Mouse (Mus musculus) left cerebral cortex, postnatal 10 days (tissue): Measurements from ENCODE around the gene Isoc2a. TPM values are rescaled to one million over a fixed set of nuclear protein-coding genes. Genes with fewer than 3 reads are reported as not detected.

Experiments used
- DNase-seq, 2 experiments: peaks; one replicate each; pipeline ENCODE4 v3.0.0; 2021 to 2022; ENCODE audit warnings: low spot score in 2 of 2, mixed read lengths in 1 of 2; ENCODE audit errors: extremely low spot score in 1 of 2
- intact Hi-C: fragments of 180-260 bp; cut with DNase I; formaldehyde crosslinking; loops from one replicate; pipeline ENCODE4 v1.15.1; 2025
- total RNA-seq, 2 experiments: library from RNA; stranded (reverse); gene quantifications; 2 replicates each; pipeline ENCODE4 v1.2.3; 2021

The Isoc2a gene
- total RNA-seq, 2 experiments from 2014 or later, result 6.4 to 6.8 TPM

DNA sequence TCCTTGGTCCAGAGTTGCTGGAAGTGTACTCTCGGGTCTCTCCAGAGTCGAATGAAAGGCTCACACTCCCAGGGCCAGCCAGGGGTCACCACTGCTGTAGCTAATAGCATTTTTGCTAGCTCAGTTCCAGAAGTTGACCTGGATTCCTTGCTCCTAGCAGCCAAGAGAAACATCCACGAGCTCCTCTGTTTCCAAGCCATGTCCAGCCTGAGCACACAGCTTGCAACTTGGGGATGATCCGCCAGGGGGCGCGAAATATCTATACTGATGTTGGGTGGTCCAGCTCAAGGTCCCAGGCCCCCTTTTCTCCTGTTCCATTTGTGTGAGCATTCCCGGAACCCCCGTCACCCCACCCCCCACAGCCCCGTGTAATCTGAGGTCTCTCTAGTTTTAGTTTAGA lies 34.6 kb downstream of the Isoc2a start:
- DNase-seq, result peak in 1 of 2 experiments; percentile 83
- intact Hi-C loops, result no loop called here

DNA sequence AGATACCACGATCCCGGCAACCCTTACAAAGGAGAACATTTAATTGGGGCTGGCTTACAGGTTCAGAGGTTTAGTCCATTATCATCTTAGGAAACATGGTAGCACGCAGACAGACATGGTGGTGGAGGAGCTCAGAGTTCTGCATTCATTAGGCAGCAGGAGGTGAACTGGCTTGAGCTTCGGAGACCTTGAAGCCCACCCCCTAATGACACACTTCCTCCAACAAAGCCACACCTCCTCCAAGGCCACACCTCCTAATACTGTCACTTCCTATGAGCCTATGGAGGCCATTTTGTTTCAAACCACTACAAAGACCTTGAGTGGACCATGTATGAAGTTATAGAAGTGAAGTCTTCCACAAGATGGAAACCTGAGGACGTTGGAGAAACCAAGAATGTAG lies 35.3 kb downstream of the Isoc2a start:
- DNase-seq, result no peak
- intact Hi-C loops, result no loop called here

DNA sequence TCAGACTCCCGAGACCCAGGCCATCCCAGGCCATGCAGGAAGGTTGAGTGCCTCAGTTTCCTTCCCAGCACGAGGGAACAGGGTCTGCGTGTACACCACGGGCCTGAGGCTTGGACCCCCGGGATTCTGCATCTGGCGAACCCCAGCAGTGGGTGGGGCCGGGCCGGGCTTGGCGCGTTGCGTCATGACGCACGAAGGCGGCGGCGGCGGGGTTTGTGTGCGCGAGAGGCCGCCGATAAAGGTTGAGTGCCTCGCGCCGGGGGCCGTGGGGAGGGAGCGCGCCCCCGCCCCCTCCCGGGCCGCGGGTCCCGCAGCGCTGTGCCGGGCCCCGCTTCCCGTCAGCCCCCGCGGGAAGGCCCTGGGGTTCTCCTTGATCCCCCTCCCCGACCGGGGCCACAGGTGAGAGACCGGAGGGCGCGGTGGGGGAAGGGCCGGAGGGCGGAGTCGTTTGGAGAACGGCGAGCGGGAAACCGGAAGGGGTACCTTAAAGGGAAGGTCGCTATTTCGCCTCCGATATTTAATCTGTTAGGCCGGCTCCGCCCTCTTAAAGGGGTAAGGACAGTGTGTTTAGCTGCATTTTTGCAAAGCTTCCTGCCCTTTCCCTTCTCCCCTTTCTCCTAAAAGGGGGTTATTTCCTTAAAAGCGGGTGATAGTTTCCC lies 38.2 kb downstream of the Isoc2a start, which contains the start of gene Zfp628:
TSS of gene Zfp628 (plus strand) at position 211 of the 659 bp plus-strand sequence.
- intact Hi-C loops, result loop anchor here (5.0 kb wide), 1 partner anchor 73 kb away; the partner anchor contains the start of gene Shisa7
- peak; percentile 91 to 96 for DNase-seq

DNA sequence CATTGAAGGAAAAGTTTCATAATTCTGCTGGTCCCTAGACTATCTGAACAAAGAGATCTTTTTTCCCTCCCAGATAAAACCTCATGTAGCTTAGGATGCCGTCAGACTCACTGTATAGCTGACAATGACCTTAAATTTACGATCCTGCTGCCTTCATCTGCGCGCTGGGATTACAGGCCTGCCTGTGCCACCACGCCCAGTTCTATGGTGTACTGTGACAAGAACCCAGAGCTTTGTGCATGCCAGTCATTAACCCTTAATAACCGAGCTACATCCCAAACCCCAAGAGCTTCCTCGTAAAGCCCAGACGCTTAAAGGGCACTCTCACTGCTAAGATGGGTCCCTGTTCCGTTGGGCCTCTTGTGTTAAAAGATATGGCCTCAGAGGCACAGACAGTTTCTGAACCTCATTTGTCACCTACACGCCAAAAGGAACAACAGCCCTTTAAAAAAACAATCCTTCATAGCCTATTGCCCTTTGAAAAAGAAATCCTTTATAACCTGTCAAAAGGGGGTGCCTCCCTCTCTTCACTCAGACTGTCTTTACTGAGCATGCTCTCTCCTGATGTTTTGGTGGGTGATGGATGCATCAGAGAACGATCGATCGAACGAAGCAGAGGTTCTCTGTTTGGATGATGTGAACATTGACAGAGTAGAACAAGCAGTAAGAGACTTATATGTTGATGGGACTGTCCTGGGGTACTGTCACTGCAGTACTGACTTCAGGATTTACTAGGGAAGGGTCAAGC lies 38.9 kb downstream of the Isoc2a start:
- intact Hi-C loops, result loop anchor here (5.0 kb wide), 1 partner anchor 74 kb away; the partner anchor contains the start of gene Shisa7
- no peak for DNase-seq

DNA sequence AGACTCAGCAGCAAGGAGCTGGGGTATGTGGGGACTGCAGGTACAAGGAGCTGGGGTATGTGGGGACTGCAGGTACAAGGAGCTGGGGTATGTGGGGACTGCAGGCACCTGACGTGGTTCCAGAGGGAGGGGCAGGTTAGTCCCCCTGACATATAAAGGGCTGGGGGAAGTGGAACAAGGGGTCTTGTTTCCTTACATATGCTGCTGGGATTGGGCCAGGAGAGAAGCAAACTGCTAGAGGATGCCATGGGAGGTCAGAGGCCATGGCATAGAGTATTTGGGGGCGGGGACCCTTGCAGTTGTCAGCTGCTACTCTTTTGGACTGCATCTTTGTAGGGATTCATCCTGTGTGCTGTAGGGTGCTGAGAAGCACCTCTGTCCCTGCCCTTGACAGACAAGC lies 40.5 kb downstream of the Isoc2a start:
- DNase-seq, result no peak
- intact Hi-C loops, result loop anchor here (5.0 kb wide), 1 partner anchor 75 kb away; the partner anchor contains the start of gene Shisa7

DNA sequence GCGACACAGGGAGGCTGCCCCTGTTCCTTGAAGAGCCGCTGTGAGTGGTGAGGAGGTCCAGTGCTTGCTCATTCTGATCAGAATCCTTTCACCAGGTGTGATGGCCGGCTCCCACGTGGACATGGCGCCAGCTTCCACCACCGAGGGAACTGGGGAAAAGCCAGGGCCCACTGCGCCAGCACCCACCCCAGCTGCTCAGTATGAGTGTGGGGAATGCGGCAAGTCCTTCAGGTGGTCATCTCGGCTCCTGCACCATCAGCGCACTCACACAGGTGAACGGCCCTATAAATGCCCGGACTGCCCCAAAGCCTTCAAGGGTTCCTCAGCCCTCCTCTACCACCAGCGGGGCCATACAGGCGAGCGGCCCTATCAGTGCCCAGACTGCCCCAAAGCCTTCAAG lies 41.7 kb downstream of the Isoc2a start:
- intact Hi-C loops, result loop anchor here (5.0 kb wide), 1 partner anchor 76 kb away; the partner anchor contains the start of gene Shisa7
- no peak for DNase-seq

DNA sequence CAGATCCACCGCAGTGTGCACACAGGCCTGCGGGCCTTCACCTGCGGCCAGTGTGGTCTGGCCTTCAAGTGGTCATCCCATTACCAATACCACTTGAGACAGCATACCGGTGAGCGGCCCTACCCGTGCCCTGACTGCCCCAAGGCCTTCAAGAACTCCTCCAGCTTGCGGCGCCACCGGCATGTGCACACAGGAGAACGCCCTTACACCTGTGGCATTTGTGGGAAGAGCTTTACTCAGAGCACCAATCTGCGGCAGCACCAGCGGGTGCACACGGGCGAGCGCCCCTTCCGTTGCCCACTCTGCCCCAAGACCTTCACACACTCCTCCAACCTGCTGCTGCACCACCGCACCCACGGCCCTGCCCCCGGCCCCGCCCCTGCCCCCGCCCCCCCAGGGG lies 42.1 kb downstream of the Isoc2a start:
- intact Hi-C loops, result loop anchor here (5.0 kb wide), 1 partner anchor 77 kb away; the partner anchor contains the start of gene Shisa7
- no peak for DNase-seq

DNA sequence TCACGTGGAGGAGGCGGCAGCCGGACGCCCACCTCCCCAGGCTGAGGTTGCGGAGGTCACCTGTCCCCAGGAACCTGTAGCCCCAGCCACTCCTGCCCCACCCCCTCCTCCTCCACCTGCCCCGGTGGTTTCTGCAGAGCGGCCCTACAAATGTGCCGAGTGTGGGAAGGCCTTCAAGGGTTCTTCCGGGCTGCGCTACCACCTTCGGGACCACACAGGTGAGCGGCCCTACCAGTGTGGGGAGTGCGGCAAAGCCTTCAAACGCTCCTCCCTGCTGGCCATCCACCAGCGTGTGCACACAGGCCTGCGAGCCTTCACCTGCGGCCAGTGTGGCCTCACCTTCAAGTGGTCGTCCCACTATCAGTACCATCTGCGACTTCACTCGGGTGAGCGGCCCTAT lies 43.0 kb downstream of the Isoc2a start:
- no peak for DNase-seq
- intact Hi-C loops, result loop anchor here (5.0 kb wide), 1 partner anchor 78 kb away; the partner anchor contains the start of gene Shisa7

DNA sequence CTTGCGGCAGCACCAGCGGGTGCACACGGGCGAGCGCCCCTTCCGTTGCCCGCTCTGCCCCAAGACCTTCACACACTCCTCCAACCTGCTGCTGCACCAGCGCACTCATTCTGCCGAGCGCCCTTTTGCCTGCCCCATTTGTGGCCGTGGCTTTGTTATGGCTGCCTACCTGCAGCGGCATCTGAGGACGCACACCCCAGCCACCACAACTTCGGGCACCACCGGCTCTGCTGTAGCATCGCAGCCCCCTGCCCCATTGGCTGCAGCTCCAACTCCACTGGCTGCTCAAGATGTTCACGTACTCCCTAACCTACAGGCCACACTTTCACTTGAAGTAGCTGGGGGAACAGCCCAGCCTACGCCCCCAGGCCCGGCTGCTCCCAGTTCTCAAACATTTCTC lies 43.5 kb downstream of the Isoc2a start:
- intact Hi-C loops, result no loop called here

DNA sequence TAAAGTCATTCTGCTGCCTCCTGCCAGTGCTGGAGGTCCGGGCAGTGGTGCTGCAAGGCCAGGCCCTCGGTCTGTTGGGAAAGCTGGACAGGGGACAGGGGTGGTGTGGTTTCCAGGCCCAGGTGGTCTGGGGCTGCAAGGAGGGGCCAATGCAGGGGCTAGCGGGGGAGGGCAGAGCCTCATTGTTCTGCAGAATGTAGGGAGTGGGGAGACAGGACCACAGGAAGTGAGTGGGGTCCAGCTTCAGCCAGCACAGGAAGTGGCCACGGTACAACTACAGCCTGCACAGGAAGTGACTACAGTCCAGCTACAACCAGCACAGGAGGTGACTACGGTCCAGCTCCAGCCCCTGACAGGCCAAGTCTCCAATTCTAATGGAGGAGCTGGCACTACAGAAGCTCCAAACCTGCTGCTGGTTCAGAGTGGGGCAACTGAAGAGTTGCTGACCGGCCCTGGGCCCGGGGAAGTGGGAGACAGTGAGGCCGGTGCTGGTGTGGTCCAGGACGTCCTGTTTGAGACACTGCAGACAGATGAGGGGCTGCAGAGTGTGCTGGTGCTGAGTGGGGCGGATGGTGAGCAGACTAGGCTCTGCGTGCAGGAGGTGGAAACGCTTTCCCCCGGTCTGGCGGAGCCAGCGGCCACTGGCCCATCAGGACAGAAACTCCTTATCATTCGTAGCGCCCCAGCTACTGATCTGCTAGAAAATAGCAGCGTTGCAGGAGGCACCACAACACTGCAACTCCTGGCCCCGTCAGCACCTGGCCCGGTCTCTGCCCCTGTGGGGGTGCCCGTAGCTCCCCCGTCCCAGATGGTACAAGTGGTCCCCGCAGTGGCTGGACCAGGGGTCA lies 44.2 kb downstream of the Isoc2a start:
- peak in 1 of 2 experiments; percentile 57 for DNase-seq
- intact Hi-C loops, result no loop called here

More for the DNA sequence above, 43.5 kb downstream of the Isoc2a start:
- no peak for DNase-seq

DNA sequence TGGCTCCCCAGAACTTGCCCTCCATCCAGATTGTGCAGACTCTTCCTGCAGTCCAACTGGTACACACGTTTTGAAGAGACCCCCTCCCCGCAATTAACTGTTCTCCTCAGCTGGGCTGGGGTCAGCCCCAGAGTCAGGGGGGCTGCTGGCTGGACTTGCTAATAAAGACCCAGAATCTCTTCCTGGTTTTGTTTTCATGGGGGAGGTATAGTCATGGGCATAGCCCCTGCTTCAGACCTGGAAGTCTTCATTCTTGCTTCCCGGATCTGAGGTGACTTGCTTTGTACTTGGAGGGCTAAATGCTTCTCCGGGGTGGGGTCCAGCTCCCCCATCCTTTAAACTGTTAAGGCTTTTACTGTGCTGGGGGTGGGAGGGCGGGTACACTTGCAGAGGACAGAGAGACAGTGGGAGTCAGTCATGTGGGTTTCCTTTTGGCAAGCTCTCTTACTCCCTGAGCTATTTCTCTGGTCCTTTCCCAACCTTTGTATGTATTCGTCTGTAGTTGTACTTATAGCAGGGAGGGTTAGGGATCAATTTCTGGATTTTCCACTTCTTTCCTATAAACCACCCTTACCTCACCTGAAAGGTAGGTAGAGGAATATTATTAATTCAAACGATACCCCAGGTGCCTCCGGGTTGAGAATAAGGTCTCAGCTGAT lies 45.0 kb downstream of the Isoc2a start, which contains the start of gene Nat14:
TSS of gene Nat14 (plus strand) at position 205 of the 659 bp plus-strand sequence.
- intact Hi-C loops, result no loop called here
- DNase-seq, result no peak

DNA sequence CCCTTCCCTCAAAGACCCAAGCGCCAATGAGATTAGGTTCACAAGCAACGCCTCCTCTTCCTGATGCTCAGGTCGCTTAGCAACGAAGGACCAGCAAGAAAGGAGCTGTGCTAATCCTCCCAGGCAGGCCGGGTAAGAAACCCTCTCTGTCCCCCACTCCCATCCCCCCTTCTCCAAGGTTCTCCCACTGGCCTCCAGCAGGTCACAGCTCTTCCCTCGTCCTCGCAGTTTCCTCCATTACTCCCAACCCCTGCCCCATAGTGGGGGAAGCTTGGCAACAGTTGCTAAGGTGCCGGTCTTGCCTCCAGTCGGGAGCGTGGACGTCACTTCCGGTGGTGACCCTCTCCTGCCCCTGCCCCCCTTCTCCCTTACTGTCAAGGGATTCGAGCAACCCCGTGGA lies 45.6 kb downstream of the Isoc2a start:
- DNase-seq, result peak; percentile 87 to 93
- intact Hi-C loops, result no loop called here

DNA sequence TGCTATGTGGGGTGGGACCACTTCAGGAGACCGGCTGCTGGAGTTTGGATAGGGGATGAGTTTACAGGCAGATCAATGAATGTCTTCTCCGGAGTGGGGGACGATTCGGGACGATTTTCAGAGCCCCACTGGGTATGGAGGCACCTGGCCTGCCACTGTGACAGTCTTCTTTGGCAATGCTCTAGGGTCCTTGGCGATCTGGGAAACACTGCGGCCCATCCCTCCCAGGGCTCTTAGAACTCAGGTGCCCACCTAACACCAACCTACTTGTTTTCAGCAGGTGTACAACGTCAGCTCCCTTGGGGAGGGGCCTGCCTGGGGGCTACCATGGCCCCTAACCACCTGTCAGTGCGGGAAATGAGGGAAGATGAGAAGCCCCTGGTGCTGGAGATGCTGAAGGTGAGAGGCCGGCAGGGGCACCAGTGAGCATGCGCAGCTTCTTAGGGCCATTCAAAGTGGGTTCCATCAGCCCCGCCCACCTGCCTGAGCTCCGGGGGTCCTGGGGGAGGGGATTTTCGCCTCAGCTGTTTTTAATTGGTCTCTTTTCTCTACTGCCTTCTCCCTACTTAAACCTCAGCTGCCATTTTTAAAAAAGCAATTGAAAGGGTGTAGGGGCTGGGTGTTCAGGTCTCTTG lies 46.1 kb downstream of the Isoc2a start:
- DNase-seq, result peak; percentile 82 to 88
- intact Hi-C loops, result no loop called here

DNA sequence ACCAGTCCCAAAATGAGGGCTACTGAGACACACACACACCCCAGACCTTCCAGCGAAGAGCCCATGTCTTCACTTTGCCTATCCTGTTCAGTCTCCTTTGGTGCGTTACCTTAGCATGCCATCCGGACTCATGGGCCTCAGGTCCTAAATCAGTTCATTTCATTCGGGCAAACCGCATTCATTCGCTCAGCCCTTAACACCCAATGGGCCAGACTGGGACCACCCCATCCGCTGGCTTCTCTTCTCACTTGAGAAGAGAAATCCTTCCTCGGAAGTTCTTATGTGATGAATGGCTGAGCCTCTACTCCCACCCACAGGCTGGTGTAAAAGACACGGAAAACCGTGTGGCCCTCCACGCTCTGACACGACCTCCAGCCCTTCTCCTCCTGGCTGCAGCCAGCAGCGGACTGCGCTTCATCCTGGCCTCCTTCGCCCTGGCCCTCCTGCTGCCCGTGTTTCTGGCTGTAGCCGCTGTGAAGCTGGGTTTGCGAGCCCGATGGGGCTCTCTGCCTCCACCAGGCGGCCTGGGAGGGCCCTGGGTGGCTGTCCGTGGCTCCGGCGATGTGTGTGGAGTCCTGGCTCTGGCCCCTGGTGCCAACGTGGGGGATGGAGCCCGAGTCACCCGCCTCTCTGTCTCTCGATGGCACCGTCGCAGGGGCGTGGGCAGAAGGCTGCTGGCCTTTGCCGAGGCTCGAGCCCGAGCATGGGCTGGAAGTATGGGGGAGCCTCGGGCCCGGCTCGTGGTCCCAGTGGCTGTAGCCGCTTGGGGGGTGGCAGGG lies 46.8 kb downstream of the Isoc2a start:
- peak; percentile 53 to 81 for DNase-seq
- intact Hi-C loops, result no loop called here

DNA sequence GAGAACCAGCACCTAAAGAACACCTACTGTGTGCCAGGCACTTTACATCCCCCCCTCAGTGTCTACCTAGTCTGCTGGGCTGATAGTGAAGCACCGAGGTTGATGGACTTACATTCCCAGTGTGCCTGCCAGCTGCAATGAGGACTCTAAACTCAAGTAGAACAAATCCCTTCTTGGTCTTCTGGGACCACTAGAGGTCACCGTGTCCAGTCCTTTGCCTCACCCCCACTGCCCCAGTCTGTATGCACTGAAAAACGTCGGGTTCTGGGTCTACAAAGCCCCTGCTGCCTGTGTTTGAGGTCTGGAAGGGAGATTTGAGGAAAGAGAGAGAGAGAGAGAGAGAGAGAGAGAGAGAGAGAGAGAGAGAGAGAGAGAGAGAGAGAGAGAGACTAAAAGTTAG lies 47.5 kb downstream of the Isoc2a start:
- DNase-seq, result no peak
- intact Hi-C loops, result no loop called here

DNA sequence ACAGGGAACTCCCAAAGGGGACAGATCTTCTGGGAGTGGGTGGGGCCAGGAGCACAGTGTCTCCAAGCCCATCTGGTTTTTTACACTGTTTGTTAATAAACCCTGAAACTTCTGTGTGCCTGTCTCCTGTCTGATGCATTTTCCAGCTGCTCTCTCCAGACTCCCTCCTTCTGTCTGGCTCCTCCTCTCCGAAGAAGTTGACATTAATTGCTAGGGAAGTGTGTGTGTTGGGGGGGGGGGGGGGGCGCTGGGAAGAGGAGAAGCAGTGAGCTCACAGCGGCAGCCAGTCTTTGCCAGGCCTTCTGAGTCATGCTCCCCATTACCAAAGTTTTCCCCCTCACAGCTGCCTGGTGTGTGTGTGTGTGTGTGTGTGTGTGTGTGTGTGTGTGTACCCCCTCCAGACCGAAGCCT lies 47.9 kb downstream of the Isoc2a start:
- DNase-seq, result no peak
- intact Hi-C loops, result no loop called here
